Mouse (Mus musculus) limb, embryonic 10.5 days (tissue): ENCODE results near the gene Arl3. TPM values are rescaled to one million over a fixed set of nuclear protein-coding genes. Genes with fewer than 3 reads are reported as not detected.
A peak's percentile ranks its signal among the peaks of the same experiment; 100 is the strongest.

Experiments used
- DNase-seq: peaks from one replicate; pipeline ENCODE4 v3.0.0-alpha.2; 2017; ENCODE audit warnings: low spot score
- H3K27ac ChIP-seq: fragments of 300-500 bp; sonication (generic); 2 replicates; pipeline ENCODE4 v1.5.1; 2016; ENCODE audit warnings: mild to moderate bottlenecking
- H3K27me3 ChIP-seq: fragments of 300-500 bp; sonication (generic); 2 replicates; pipeline ENCODE4 v1.6.1; 2016; ENCODE audit warnings: low read depth, mild to moderate bottlenecking; ENCODE audit not compliant: poor library complexity, severe bottlenecking
- H3K36me3 ChIP-seq: fragments of 300-500 bp; sonication (generic); 2 replicates; pipeline ENCODE4 v1.6.1; 2016; ENCODE audit warnings: mild to moderate bottlenecking, moderate library complexity
- H3K4me1 ChIP-seq: fragments of 300-500 bp; sonication (generic); 2 replicates; pipeline ENCODE4 v1.6.1; 2016
- H3K4me3 ChIP-seq: fragments of 300-500 bp; sonication (generic); 2 replicates; pipeline ENCODE4 v1.5.1; 2016; ENCODE audit warnings: mild to moderate bottlenecking, moderate library complexity
- H3K9me3 ChIP-seq: fragments of 300-500 bp; sonication (generic); replicated peaks from 2 replicates; pipeline ENCODE4 v1.6.1; 2016; ENCODE audit warnings: mild to moderate bottlenecking
- WGBS: fragments of 180-500 bp; shearing (Covaris S2); methylation state at CpG from one replicate; pipeline ENCODE4 v1.1.7; 2016; 5-methylcytosine and 5-hydroxymethylcytosine counted together
- polyA plus RNA-seq: library from polyadenylated mRNA; unstranded; fragments of >200 nt; fragmentation: Nextera tagmentation; extraction: Ambion mirVana; gene quantifications from 2 replicates; pipeline ENCODE4 v1.2.1, GENCODE M21; 2016

The Arl3 gene
- polyA plus RNA-seq, 1 experiment from 2014 or later, result 164 TPM

GRCm38 (mm10) chr19:46606718-46607117 is 33.7 kb upstream of the Arl3 start:
- peaks cover 75% of the 10 kb centered on the region for H3K36me3 ChIP-seq
- WGBS, result 95% methylated on average over 13 of the region's 13 CpGs

GRCm38 (mm10) chr19:46602406-46602805 is 29.4 kb upstream of the Arl3 start:
- DNase-seq, result no peak
- H3K9me3 ChIP-seq, result no peaks in the 10 kb centered on the region
- no peak overlapping the region for H3K27ac ChIP-seq
- peaks cover 54% of the 10 kb centered on the region for H3K36me3 ChIP-seq
- peaks cover 21% of the 10 kb centered on the region for H3K4me1 ChIP-seq
- WGBS, result 93% methylated on average over 4 of the region's 4 CpGs
- no peaks in the 10 kb centered on the region for H3K27me3 ChIP-seq
- H3K4me3 ChIP-seq, result no peak overlapping the region

More at GRCm38 (mm10) chr19:46606718-46607117, 33.7 kb upstream of the Arl3 start:
- Histone ChIP-seq H3K4me1 (peaks cover 9% of the 10 kb centered on the region; the same call in 1 of the 2 replicates), H3K9me3 (no peaks in the 10 kb centered on the region), H3K27ac (no peak overlapping the region), H3K27me3 (no peaks in the 10 kb centered on the region), H3K4me3 (no peak overlapping the region)
- DNase-seq, result no peak

- Histone ChIP-seq H3K27me3 (no peaks in the 10 kb centered on the region), H3K36me3 (peaks cover 50% of the 10 kb centered on the region), H3K27ac (no peak overlapping the region), H3K4me3 (no peak overlapping the region), H3K9me3 (no peaks in the 10 kb centered on the region), H3K4me1 (peaks cover 21% of the 10 kb centered on the region)
- WGBS, result 91% methylated on average over 14 of the region's 14 CpGs
- DNase-seq, result no peak
These were observed 28.5 kb upstream of the Arl3 start for GRCm38 (mm10) chr19:46601491-46601890.

- H3K27ac ChIP-seq, result no peak overlapping the region
- H3K9me3 ChIP-seq, result no peaks in the 10 kb centered on the region
- H3K27me3 ChIP-seq, result no peaks in the 10 kb centered on the region
- H3K4me1 ChIP-seq, result peaks cover 21% of the 10 kb centered on the region
- peaks cover 47% of the 10 kb centered on the region for H3K36me3 ChIP-seq
- WGBS, result 90% methylated on average over 4 of the region's 4 CpGs
- H3K4me3 ChIP-seq, result peak overlapping the region; percentile 94; the same call in 1 of the 2 replicates
- DNase-seq, result no peak
These were observed 27.4 kb upstream of the Arl3 start for GRCm38 (mm10) chr19:46600371-46600770.

GRCm38 (mm10) chr19:46599375-46600256 is 26.6 kb upstream of the Arl3 start:
- WGBS, result 25% methylated on average over 22 of the region's 22 CpGs
- Histone ChIP-seq H3K36me3 (peaks cover 49% of the 10 kb centered on the region), H3K27me3 (no peaks in the 10 kb centered on the region), H3K4me3 (peak overlapping the region; percentile 94), H3K9me3 (no peaks in the 10 kb centered on the region), H3K4me1 (peaks cover 21% of the 10 kb centered on the region), H3K27ac (peak overlapping the region; percentile 87)
- DNase-seq, result no peak

- H3K36me3 ChIP-seq, result peaks cover 49% of the 10 kb centered on the region
- H3K27ac ChIP-seq, result peak within 1 kb of the TSS; percentile 87
- no peaks in the 10 kb centered on the region for H3K27me3 ChIP-seq
- DNase-seq, result peak; percentile 96
- under 1% methylated on average over 22 of the region's 22 CpGs for WGBS
- H3K4me3 ChIP-seq, result peak within 1 kb of the TSS; percentile 94
- no peaks in the 10 kb centered on the region for H3K9me3 ChIP-seq
- H3K4me1 ChIP-seq, result peaks cover 21% of the 10 kb centered on the region
These were observed 25.8 kb upstream of the Arl3 start, which contains the start of gene Wbp1l for GRCm38 (mm10) chr19:46598720-46599252. Wbp1l (plus strand) TSS chr19:46599084.

GRCm38 (mm10) chr19:46598187-46598586 is 25.2 kb upstream of the Arl3 start:
- no peak for DNase-seq
- H3K27me3 ChIP-seq, result no peaks in the 10 kb centered on the region
- 81% methylated on average over 4 of the region's 4 CpGs for WGBS
- H3K4me3 ChIP-seq, result peak overlapping the region; percentile 94
- H3K9me3 ChIP-seq, result no peaks in the 10 kb centered on the region
- peaks cover 21% of the 10 kb centered on the region for H3K4me1 ChIP-seq
- H3K27ac ChIP-seq, result peak overlapping the region; percentile 87
- peaks cover 50% of the 10 kb centered on the region for H3K36me3 ChIP-seq

- Histone ChIP-seq H3K27ac (no peak overlapping the region), H3K27me3 (no peaks in the 10 kb centered on the region), H3K36me3 (peaks cover 86% of the 10 kb centered on the region), H3K9me3 (no peaks in the 10 kb centered on the region), H3K4me1 (0 out of 2 replicates have a peak, but pooled peaks cover under 1% of the 10 kb centered on the region), H3K4me3 (no peak overlapping the region)
- 92% methylated on average over 9 of the region's 9 CpGs for WGBS
- DNase-seq, result no peak
These were observed 19.9 kb upstream of the Arl3 start for GRCm38 (mm10) chr19:46592751-46593439.

GRCm38 (mm10) chr19:46591575-46591974 is 18.6 kb upstream of the Arl3 start:
- DNase-seq, result no peak
- no peaks in the 10 kb centered on the region for H3K9me3 ChIP-seq
- H3K27me3 ChIP-seq, result no peaks in the 10 kb centered on the region
- H3K36me3 ChIP-seq, result peaks cover 81% of the 10 kb centered on the region
- H3K4me3 ChIP-seq, result no peak overlapping the region
- WGBS, result 83% methylated on average over 6 of the region's 6 CpGs
- H3K27ac ChIP-seq, result no peak overlapping the region
- H3K4me1 ChIP-seq, result no peaks in the 10 kb centered on the region

GRCm38 (mm10) chr19:46587823-46588508 is 15.0 kb upstream of the Arl3 start:
- Histone ChIP-seq H3K27ac (no peak overlapping the region), H3K36me3 (peaks cover 74% of the 10 kb centered on the region), H3K9me3 (no peaks in the 10 kb centered on the region), H3K27me3 (no peaks in the 10 kb centered on the region), H3K4me3 (no peak overlapping the region), H3K4me1 (no peaks in the 10 kb centered on the region)
- peak; percentile 93 for DNase-seq
- 59% methylated on average over 13 of the region's 13 CpGs for WGBS

- no peaks in the 10 kb centered on the region for H3K9me3 ChIP-seq
- peaks cover 36% of the 10 kb centered on the region; the same call in 1 of the 2 replicates for H3K4me1 ChIP-seq
- 57% methylated on average over 4 of the region's 4 CpGs for WGBS
- H3K27me3 ChIP-seq, result no peaks in the 10 kb centered on the region
- H3K36me3 ChIP-seq, result no peaks in the 10 kb centered on the region
- H3K4me3 ChIP-seq, result no peak overlapping the region
- H3K27ac ChIP-seq, result no peak overlapping the region
- DNase-seq, result no peak
These were observed 2.2 kb upstream of the Arl3 start for GRCm38 (mm10) chr19:46575196-46575595.

- H3K27me3 ChIP-seq, result no peaks in the 10 kb centered on the region
- no peaks in the 10 kb centered on the region for H3K36me3 ChIP-seq
- WGBS, result 49% methylated on average over 6 of the region's 6 CpGs
- peak overlapping the region; percentile 82 for H3K4me3 ChIP-seq
- H3K9me3 ChIP-seq, result no peaks in the 10 kb centered on the region
- 0 out of 2 replicates have a peak overlapping the region, but pooled peaks have one; percentile 89 for H3K27ac ChIP-seq
- no peak for DNase-seq
- peaks cover 36% of the 10 kb centered on the region; the same call in 1 of the 2 replicates for H3K4me1 ChIP-seq
These were observed 992 bp upstream of the Arl3 start for GRCm38 (mm10) chr19:46573990-46574389.
